Mouse (Mus musculus): Measurements from ENCODE around the gene Fsip1. TPM values are rescaled to one million over a fixed set of nuclear protein-coding genes. Genes with fewer than 3 reads are reported as not detected.
"Not testable (repeated sequence)": the region's sequence is repeated elsewhere in the genome, so short reads cannot be mapped to it uniquely, and the experiment has no call there.

Gene Fsip1
- polyA plus RNA-seq, 1 experiment: 0.93 TPM

- no peak overlapping the region for H3K4me3 ChIP-seq (ENCODE audit: insufficient read depth, low read length)
- H3K27ac ChIP-seq (ENCODE audit: insufficient read depth, low read length): no peak overlapping the region
- peaks cover 19% of the 10 kb centered on the region for H3K4me1 ChIP-seq (ENCODE audit: control insufficient read depth, insufficient read depth, low read length)
- TF ChIP-seq POLR2A (IDR thresholded peaks at IDR 0.05; ENCODE audit: low read depth, low read length) (no peak), CTCF (IDR thresholded peaks at IDR 0.05; ENCODE audit: borderline replicate concordance, insufficient read depth, low read length) (no peak)
These were observed 92.6 kb downstream of the Fsip1 start for GRCm38 (mm10) chr2:118164137-118164536.

GRCm38 (mm10) chr2:118162486-118162885 is 94.3 kb downstream of the Fsip1 start:
- TF ChIP-seq CTCF (IDR thresholded peaks at IDR 0.05; ENCODE audit: borderline replicate concordance, insufficient read depth, low read length) (no peak), POLR2A (IDR thresholded peaks at IDR 0.05; ENCODE audit: low read depth, low read length) (no peak)
- Histone ChIP-seq H3K27ac (ENCODE audit: insufficient read depth, low read length) (no peak overlapping the region), H3K4me1 (ENCODE audit: control insufficient read depth, insufficient read depth, low read length) (peaks cover 16% of the 10 kb centered on the region), H3K4me3 (ENCODE audit: insufficient read depth, low read length) (no peak overlapping the region)

- peak overlapping the region; percentile 55; the same call in 1 of the 2 replicates for H3K27ac ChIP-seq (ENCODE audit: insufficient read depth, low read length)
- peaks cover 17% of the 10 kb centered on the region for H3K4me1 ChIP-seq (ENCODE audit: control insufficient read depth, insufficient read depth, low read length)
- TF ChIP-seq CTCF (IDR thresholded peaks at IDR 0.05; ENCODE audit: borderline replicate concordance, insufficient read depth, low read length): no peak
- no peak for TF ChIP-seq POLR2A (IDR thresholded peaks at IDR 0.05; ENCODE audit: low read depth, low read length)
- no peak overlapping the region for H3K4me3 ChIP-seq (ENCODE audit: insufficient read depth, low read length)
These were observed 95.8 kb downstream of the Fsip1 start for GRCm38 (mm10) chr2:118160991-118161390.

GRCm38 (mm10) chr2:118160547-118160946 is 96.2 kb downstream of the Fsip1 start:
- Histone ChIP-seq H3K4me3 (ENCODE audit: insufficient read depth, low read length) (no peak overlapping the region), H3K4me1 (ENCODE audit: control insufficient read depth, insufficient read depth, low read length) (peaks cover 17% of the 10 kb centered on the region), H3K27ac (ENCODE audit: insufficient read depth, low read length) (peak overlapping the region; percentile 72; the same call in 1 of the 2 replicates)
- TF ChIP-seq CTCF (IDR thresholded peaks at IDR 0.05; ENCODE audit: borderline replicate concordance, insufficient read depth, low read length) (no peak), POLR2A (IDR thresholded peaks at IDR 0.05; ENCODE audit: low read depth, low read length) (no peak)

GRCm38 (mm10) chr2:118159126-118159525 is 97.6 kb downstream of the Fsip1 start:
- Histone ChIP-seq H3K27ac (ENCODE audit: insufficient read depth, low read length) (peak overlapping the region; percentile 72), H3K4me3 (ENCODE audit: insufficient read depth, low read length) (no peak overlapping the region), H3K4me1 (ENCODE audit: control insufficient read depth, insufficient read depth, low read length) (peaks cover 17% of the 10 kb centered on the region)
- TF ChIP-seq CTCF (IDR thresholded peaks at IDR 0.05; ENCODE audit: borderline replicate concordance, insufficient read depth, low read length): no peak
- no peak for TF ChIP-seq POLR2A (IDR thresholded peaks at IDR 0.05; ENCODE audit: low read depth, low read length)

GRCm38 (mm10) chr2:118158095-118158494 is 98.7 kb downstream of the Fsip1 start:
- H3K27ac ChIP-seq (ENCODE audit: insufficient read depth, low read length): peak overlapping the region; percentile 30; the same call in 1 of the 2 replicates
- no peak for TF ChIP-seq CTCF (IDR thresholded peaks at IDR 0.05; ENCODE audit: borderline replicate concordance, insufficient read depth, low read length)
- TF ChIP-seq POLR2A (IDR thresholded peaks at IDR 0.05; ENCODE audit: low read depth, low read length): no peak
- H3K4me1 ChIP-seq (ENCODE audit: control insufficient read depth, insufficient read depth, low read length): peaks cover 17% of the 10 kb centered on the region
- no peak overlapping the region for H3K4me3 ChIP-seq (ENCODE audit: insufficient read depth, low read length)

GRCm38 (mm10) chr2:118149855-118150563 is 106.8 kb downstream of the Fsip1 start:
- H3K4me3 ChIP-seq (ENCODE audit: insufficient read depth, low read length): no peak overlapping the region
- H3K4me1 ChIP-seq (ENCODE audit: control insufficient read depth, insufficient read depth, low read length): peaks cover 9% of the 10 kb centered on the region
- no peak overlapping the region for H3K27ac ChIP-seq (ENCODE audit: insufficient read depth, low read length)
- TF ChIP-seq POLR2A (IDR thresholded peaks at IDR 0.05; ENCODE audit: low read depth, low read length): no peak
- no peak for TF ChIP-seq CTCF (IDR thresholded peaks at IDR 0.05; ENCODE audit: borderline replicate concordance, insufficient read depth, low read length)

- H3K4me1 ChIP-seq (ENCODE audit: control insufficient read depth, insufficient read depth, low read length): peaks cover 9% of the 10 kb centered on the region
- no peak overlapping the region for H3K27ac ChIP-seq (ENCODE audit: insufficient read depth, low read length)
- no peak for TF ChIP-seq CTCF (IDR thresholded peaks at IDR 0.05; ENCODE audit: borderline replicate concordance, insufficient read depth, low read length)
- no peak overlapping the region for H3K4me3 ChIP-seq (ENCODE audit: insufficient read depth, low read length)
These were observed 108.2 kb downstream of the Fsip1 start for GRCm38 (mm10) chr2:118148321-118149142.

GRCm38 (mm10) chr2:118147749-118148148 is 109.0 kb downstream of the Fsip1 start:
- not testable (repeated sequence) for H3K4me1 ChIP-seq (ENCODE audit: control insufficient read depth, insufficient read depth, low read length); H3K27ac ChIP-seq (ENCODE audit: insufficient read depth, low read length); H3K4me3 ChIP-seq (ENCODE audit: insufficient read depth, low read length)

- no peaks in the 10 kb centered on the region; the same call in 1 of the 2 replicates for H3K4me1 ChIP-seq (ENCODE audit: control insufficient read depth, insufficient read depth, low read length)
- H3K27ac ChIP-seq (ENCODE audit: insufficient read depth, low read length): no peak overlapping the region
- TF ChIP-seq CTCF (IDR thresholded peaks at IDR 0.05; ENCODE audit: borderline replicate concordance, insufficient read depth, low read length) (no peak), POLR2A (IDR thresholded peaks at IDR 0.05; ENCODE audit: low read depth, low read length) (no peak)
- no peak overlapping the region for H3K4me3 ChIP-seq (ENCODE audit: insufficient read depth, low read length)
These were observed 115.1 kb downstream of the Fsip1 start for GRCm38 (mm10) chr2:118141651-118142050.
